ENCODE assay signal across 32 mouse cellular contexts in genomic region chr2:125665213-125665612, GRCm38 (mm10). TPM values are rescaled to one million over a fixed set of nuclear protein-coding genes. Genes with fewer than 3 reads are reported as not detected.
DNase-seq lines count a peak whose midpoint lies in the region; ATAC-seq and TF ChIP-seq lines count a peak whose summit lies in the region.
"Had no signal": no experiment of that assay in that cellular context is flagged by ENCODE, and none has a peak within 500 bp of the region (broad histone marks: within the 10 kb centered on the region; RNA-seq: fewer than 3 reads in every experiment).

No protein-coding gene starts in this region.

- ATAC-seq in liver, embryonic 14.5 days (ENCODE audit: insufficient read depth), result peak; percentile 34
- ATAC-seq: forebrain, postnatal 0 days; hindbrain, embryonic 16.5 days; midbrain, embryonic 15.5 days had no signal

- no peaks in the 10 kb centered on the region for H3K36me3 ChIP-seq in liver, embryonic 14.5 days (replicated peaks; ENCODE audit: control insufficient read depth, insufficient read depth, low read depth)
- H3K36me3 ChIP-seq: embryonic facial prominence, embryonic 13.5 days; forebrain, embryonic 12.5 days; G1E; heart, embryonic 13.5 days; intestine, embryonic 15.5 days; limb, embryonic 10.5 days; limb, embryonic 15.5 days; lung, embryonic 15.5 days; midbrain, embryonic 10.5 days; midbrain, embryonic 15.5 days; neural tube, embryonic 15.5 days had no signal

- H3K4me2 ChIP-seq in liver, embryonic 14.5 days (ENCODE audit: low read depth), result peak overlapping the region; percentile 54
- H3K4me2 ChIP-seq: embryonic facial prominence, embryonic 13.5 days; forebrain, embryonic 12.5 days; heart, embryonic 13.5 days; intestine, embryonic 15.5 days; limb, embryonic 15.5 days; lung, embryonic 15.5 days; midbrain, embryonic 15.5 days; neural tube, embryonic 15.5 days had no signal

- WGBS in bone marrow, adult 2 months, result 79% methylated on average over 5 of the region's 5 CpGs
- whole genome bisulfite sequencing in liver, embryonic 14.5 days (ENCODE audit: insufficient replicate concordance), result 74% methylated on average over 5 of the region's 5 CpGs

- H3K27ac ChIP-seq in bone marrow, adult 2 months (ENCODE audit: control insufficient read depth, insufficient read depth, low read depth, low read length, poor library complexity), result 0 out of 2 replicates have a peak overlapping the region, but pooled peaks have one; percentile 11
- H3K27ac ChIP-seq in liver, embryonic 14.5 days, result peak overlapping the region; percentile 85
- H3K27ac ChIP-seq: embryonic facial prominence, embryonic 13.5 days; forebrain, embryonic 12.5 days; heart, embryonic 13.5 days; intestine, embryonic 15.5 days; kidney, postnatal 0 days; limb, embryonic 10.5 days; limb, embryonic 15.5 days; lung, embryonic 15.5 days; midbrain, embryonic 10.5 days; midbrain, embryonic 15.5 days; neural tube, embryonic 15.5 days had no signal

- TF ChIP-seq POLR2A in bone marrow, adult 2 months (IDR thresholded peaks at IDR 0.05; ENCODE audit: borderline replicate concordance, control insufficient read depth, low read depth, low read length), result no peak

- no peak overlapping the region for H3K9ac ChIP-seq in liver, embryonic 14.5 days (replicated peaks)
- H3K9ac ChIP-seq: embryonic facial prominence, embryonic 13.5 days; forebrain, embryonic 12.5 days; forebrain, postnatal 0 days; heart, embryonic 13.5 days; intestine, embryonic 15.5 days; limb, embryonic 15.5 days; lung, embryonic 15.5 days; midbrain, embryonic 15.5 days; neural tube, embryonic 15.5 days had no signal

- peak; percentile 22 to 46 for DNase-seq in spleen, postnatal 10 days (ENCODE audit: low spot score in 2 of 2)
- DNase-seq in spleen, postnatal 14 days (ENCODE audit: low spot score in 2 of 2), result no peak
- peak in 2 of 3 experiments; percentile 41 for DNase-seq in liver, embryonic 14.5 days (ENCODE audit: low read depth in 3 of 3, low spot score in 3 of 3)
- no peak for DNase-seq in kidney, adult 9 months
- no peak for DNase-seq in thymus, postnatal 14 days
- no peak for DNase-seq in frontal cortex, postnatal 36 days (ENCODE audit: low spot score in 2 of 2)
- DNase-seq: adrenal gland, postnatal 25 days; cerebellum, adult 18-20 months; cerebellum, postnatal 10 days; forebrain, postnatal 0 days; gastrocnemius, postnatal 14 days; heart, postnatal 14 days; kidney, adult 2 months; kidney, postnatal 4 days; retina, postnatal 1 day; right cerebral cortex, postnatal 25 days; spleen, adult 18-20 months had no signal

- no peak overlapping the region for H3K4me3 ChIP-seq in bone marrow, adult 2 months (replicated peaks; ENCODE audit: control insufficient read depth, low read depth, low read length)
- no peak overlapping the region for H3K4me3 ChIP-seq in liver, embryonic 14.5 days (ENCODE audit: insufficient read depth in 1 of 2, low read depth in 2 of 2, low read length in 2 of 2)
- H3K4me3 ChIP-seq: embryonic facial prominence, embryonic 13.5 days; erythroblast, embryonic 14.5 days; forebrain, embryonic 12.5 days; heart, embryonic 13.5 days; intestine, embryonic 15.5 days; limb, embryonic 10.5 days; limb, embryonic 15.5 days; lung, embryonic 15.5 days; midbrain, embryonic 10.5 days; midbrain, embryonic 15.5 days; neural tube, embryonic 15.5 days had no signal

- H3K9me3 ChIP-seq in liver, embryonic 14.5 days (ENCODE audit: control insufficient read depth, low read length), result no peaks in the 10 kb centered on the region
- H3K9me3 ChIP-seq: embryonic facial prominence, embryonic 13.5 days; forebrain, embryonic 12.5 days; G1E; heart, embryonic 13.5 days; intestine, embryonic 15.5 days; limb, embryonic 10.5 days; limb, embryonic 15.5 days; lung, embryonic 15.5 days; midbrain, embryonic 10.5 days; midbrain, embryonic 15.5 days; neural tube, embryonic 15.5 days had no signal

- no peaks in the 10 kb centered on the region for H3K27me3 ChIP-seq in liver, embryonic 14.5 days (ENCODE audit: control insufficient read depth, insufficient read depth, low read length)
- H3K27me3 ChIP-seq: embryonic facial prominence, embryonic 13.5 days; heart, embryonic 13.5 days; intestine, embryonic 15.5 days; limb, embryonic 15.5 days; lung, embryonic 15.5 days; midbrain, embryonic 15.5 days had no signal

- peaks cover 3% of the 10 kb centered on the region; the same call in 1 of the 2 replicates for H3K4me1 ChIP-seq in bone marrow, adult 2 months (ENCODE audit: control insufficient read depth, insufficient read depth, low read length)
- H3K4me1 ChIP-seq in liver, embryonic 14.5 days (replicated peaks; ENCODE audit: control insufficient read depth in 2 of 2, insufficient read depth in 2 of 2, low read length in 1 of 2), result peaks cover 39 to 48% of the 10 kb centered on the region in 2 experiments

- TF ChIP-seq EP300 in liver, embryonic 14.5 days (IDR thresholded peaks at IDR 0.05; ENCODE audit: low read depth), result no peak

- TF ChIP-seq CTCF in bone marrow, adult 2 months (IDR thresholded peaks at IDR 0.05; ENCODE audit: control insufficient read depth, insufficient read depth, low read length), result no peak
- TF ChIP-seq CTCF in liver, embryonic 14.5 days (IDR thresholded peaks at IDR 0.05; ENCODE audit: low read depth), result no peak

RNA-seq across cellular contexts. Expression of gene Eid1, which starts 7.7 kb away (rescaled TPM):
- polyA plus RNA-seq in bone marrow, adult 2 months (2011; ENCODE audit: insufficient read depth, insufficient read length, low replicate concordance, missing spikeins), result 52.8 and 67.1 TPM in 2 replicates
- 14.4 and 25.9 TPM in 2 replicates for polyA plus RNA-seq in liver, embryonic 14.5 days (2012; rRNA removed)
- 45.7 and 48.1 TPM in 2 replicates for polyA plus RNA-seq in liver, embryonic 14.5 days (2014; fragmentation: Nextera tagmentation; extraction: Ambion mirVana)
- polyA plus RNA-seq: G1E had no signal

RNA-seq across cellular contexts. Expression of gene Cep152, which starts 40.3 kb away (rescaled TPM):
- polyA plus RNA-seq in bone marrow, adult 2 months (2011; ENCODE audit: insufficient read depth, insufficient read length, low replicate concordance, missing spikeins), result 9.6 and 12.9 TPM in 2 replicates
- polyA plus RNA-seq in liver, embryonic 14.5 days (2012; rRNA removed), result 2.7 and 4.2 TPM in 2 replicates
- 4.1 and 4.3 TPM in 2 replicates for polyA plus RNA-seq in liver, embryonic 14.5 days (2014; fragmentation: Nextera tagmentation; extraction: Ambion mirVana)

RNA-seq across cellular contexts. Expression of gene Shc4, which starts 58.7 kb away (rescaled TPM):
- polyA plus RNA-seq in bone marrow, adult 2 months (2011; ENCODE audit: insufficient read depth, insufficient read length, low replicate concordance, missing spikeins), result 0.34 TPM in 1 of 2 replicates, not detected in the other
- 0.52 and 0.60 TPM in 2 replicates for polyA plus RNA-seq in liver, embryonic 14.5 days (2012; rRNA removed)
- 0.50 and 0.58 TPM in 2 replicates for polyA plus RNA-seq in liver, embryonic 14.5 days (2014; fragmentation: Nextera tagmentation; extraction: Ambion mirVana)

Comparison
In these comparisons a context has a peak if more than half of its experiments do, and no peak if none do; other contexts are left out.
1. DNase-seq: peak in spleen, postnatal 10 days (2 of 2) and liver, embryonic 14.5 days (2 of 3); none in spleen, postnatal 14 days (0 of 2), kidney, adult 9 months (single experiment), thymus, postnatal 14 days (single experiment) and frontal cortex, postnatal 36 days (0 of 2).